ENCODE assay signal across 22 mouse cellular contexts in the genomic region with DNA sequence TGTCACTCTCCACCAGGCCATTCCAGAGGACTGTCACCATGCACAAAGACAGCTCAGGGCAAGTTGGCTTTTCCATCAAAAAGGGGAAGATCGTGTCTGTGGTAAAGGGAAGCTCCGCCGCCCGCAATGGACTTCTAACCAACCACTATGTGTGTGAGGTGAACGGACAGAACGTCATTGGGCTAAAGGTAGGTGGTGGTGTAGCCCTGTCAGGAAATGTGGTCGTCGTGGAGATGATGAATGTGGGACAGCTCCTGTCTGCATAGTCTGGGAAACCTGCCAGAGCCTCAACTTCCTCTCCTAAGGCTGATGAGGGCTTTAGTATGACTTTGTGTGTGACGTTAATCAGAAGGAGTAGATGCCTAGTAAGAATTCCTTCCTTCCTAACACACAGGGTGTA. TPM values are rescaled to one million over a fixed set of nuclear protein-coding genes. Genes with fewer than 3 reads are reported as not detected.
DNase-seq lines count a peak whose midpoint lies in the region; ATAC-seq and TF ChIP-seq lines count a peak whose summit lies in the region.
"Had no signal": no experiment of that assay in that cellular context is flagged by ENCODE, and none has a peak within 500 bp of the region (broad histone marks: within the 10 kb centered on the region; RNA-seq: fewer than 3 reads in every experiment).

No protein-coding gene starts in this region.

- DNase-seq in kidney, adult 2 months: peak; percentile 44
- peak; percentile 86 for DNase-seq in 416B (ENCODE audit: low read depth)
- DNase-seq in kidney, postnatal 4 days: peak; percentile 24 to 44
- DNase-seq in lung, postnatal 4 days: peak; percentile 35 to 48
- DNase-seq in adrenal gland, adult 8-10 months: no peak
- no peak for DNase-seq in left cerebral cortex, adult 18-20 months (ENCODE audit: low spot score in 2 of 2)
- DNase-seq in ovary, adult 18-20 months (ENCODE audit: low spot score): no peak
- DNase-seq: adrenal gland, postnatal 14 days; cerebellum, adult 2 months; heart, adult 2 months; layer of hippocampus, adult 9-11 months; thymus, postnatal 36 days had no signal

- no peaks in the 10 kb centered on the region for H3K36me3 ChIP-seq in kidney, adult 2 months (ENCODE audit: control insufficient read depth, insufficient read depth, low read length)
- no peaks in the 10 kb centered on the region for H3K36me3 ChIP-seq in kidney, embryonic 14.5 days (ENCODE audit: control insufficient read depth, insufficient read depth, low read length)
- H3K36me3 ChIP-seq: embryonic facial prominence, embryonic 12.5 days; heart, embryonic 15.5 days; intestine, embryonic 15.5 days; limb, embryonic 13.5 days; midbrain, embryonic 10.5 days; neural tube, embryonic 12.5 days had no signal

- no peaks in the 10 kb centered on the region for H3K4me1 ChIP-seq in kidney, adult 2 months (ENCODE audit: control insufficient read depth, insufficient read depth, low read length)
- H3K4me1 ChIP-seq in kidney, embryonic 14.5 days (ENCODE audit: control insufficient read depth, insufficient read depth, low read length): no peaks in the 10 kb centered on the region
- H3K4me1 ChIP-seq: embryonic facial prominence, embryonic 12.5 days; heart, embryonic 15.5 days; hindbrain, embryonic 13.5 days; intestine, embryonic 15.5 days; limb, embryonic 13.5 days; midbrain, embryonic 10.5 days; neural tube, embryonic 12.5 days had no signal

- no peak for TF ChIP-seq POLR2A in kidney, adult 2 months (IDR thresholded peaks at IDR 0.05; ENCODE audit: low read depth, low read length)

- TF ChIP-seq CTCF in kidney, adult 2 months (conservative IDR thresholded peaks at IDR 0.05; ENCODE audit: insufficient read depth, insufficient read length, low read depth, low read length): no peak

- H3K27me3 ChIP-seq in kidney, adult 2 months (replicated peaks; ENCODE audit: control insufficient read depth, insufficient read depth, low read length): no peaks in the 10 kb centered on the region
- no peaks in the 10 kb centered on the region for H3K27me3 ChIP-seq in kidney, embryonic 14.5 days (ENCODE audit: control insufficient read depth, insufficient read depth, low read length)
- H3K27me3 ChIP-seq: embryonic facial prominence, embryonic 12.5 days; heart, embryonic 15.5 days; hindbrain, embryonic 13.5 days; intestine, embryonic 15.5 days; limb, embryonic 13.5 days; neural tube, embryonic 12.5 days had no signal

- no peaks in the 10 kb centered on the region for H3K9me3 ChIP-seq in kidney, embryonic 14.5 days (ENCODE audit: control insufficient read depth, low read length)
- H3K9me3 ChIP-seq: embryonic facial prominence, embryonic 12.5 days; heart, embryonic 15.5 days; hindbrain, embryonic 13.5 days; intestine, embryonic 15.5 days; limb, embryonic 13.5 days; midbrain, embryonic 10.5 days; neural tube, embryonic 12.5 days had no signal

- H3K27ac ChIP-seq in kidney, adult 2 months (ENCODE audit: insufficient read depth, low read depth, low read length): no peak overlapping the region
- no peak overlapping the region for H3K27ac ChIP-seq in kidney, embryonic 14.5 days (ENCODE audit: low read depth, low read length)
- H3K27ac ChIP-seq: embryonic facial prominence, embryonic 12.5 days; heart, adult 2 months; heart, embryonic 15.5 days; hindbrain, embryonic 13.5 days; intestine, embryonic 15.5 days; limb, embryonic 13.5 days; liver, embryonic 14.5 days; midbrain, embryonic 10.5 days; neural tube, embryonic 12.5 days had no signal

- H3K9ac ChIP-seq in kidney, embryonic 14.5 days (ENCODE audit: low read depth, low read length): no peak overlapping the region
- H3K9ac ChIP-seq: embryonic facial prominence, embryonic 12.5 days; heart, embryonic 15.5 days; hindbrain, embryonic 13.5 days; intestine, embryonic 15.5 days; limb, embryonic 13.5 days; liver, embryonic 14.5 days; neural tube, embryonic 12.5 days had no signal

- no peak for ATAC-seq in kidney, embryonic 14.5 days (ENCODE audit: low FRiP score, low TSS enrichment)
- ATAC-seq: forebrain, embryonic 16.5 days; intestine, embryonic 15.5 days had no signal

- H3K4me2 ChIP-seq in kidney, embryonic 14.5 days (replicated peaks; ENCODE audit: low read depth, low read length): no peak overlapping the region
- H3K4me2 ChIP-seq: embryonic facial prominence, embryonic 12.5 days; heart, embryonic 15.5 days; hindbrain, embryonic 13.5 days; intestine, embryonic 15.5 days; limb, embryonic 13.5 days; neural tube, embryonic 12.5 days had no signal

- 49% methylated on average over 9 of the region's 9 CpGs for WGBS in kidney, adult 2 months
- 66% methylated on average over 9 of the region's 9 CpGs for WGBS in kidney, embryonic 14.5 days

- no peak overlapping the region for H3K4me3 ChIP-seq in kidney, adult 2 months (ENCODE audit: insufficient read depth, low read depth, low read length)
- no peak overlapping the region for H3K4me3 ChIP-seq in kidney, embryonic 14.5 days (ENCODE audit: low read length)
- H3K4me3 ChIP-seq: embryonic facial prominence, embryonic 12.5 days; heart, adult 2 months; heart, embryonic 15.5 days; hindbrain, embryonic 13.5 days; intestine, embryonic 15.5 days; limb, embryonic 13.5 days; midbrain, embryonic 10.5 days; neural tube, embryonic 12.5 days had no signal

RNA-seq across cellular contexts. Expression of a gene that starts 14.9 kb away (rescaled TPM):
- polyA plus RNA-seq in kidney, adult 2 months (2012; rRNA removed): 1.2 and 1.3 TPM in 2 replicates
- polyA plus RNA-seq in kidney, embryonic 14.5 days (2014; fragmentation: Nextera tagmentation; extraction: Ambion mirVana): 1.3 and 1.9 TPM in 2 replicates
- total RNA-seq in adrenal gland, adult 8-10 months (2022): 1 to 10 TPM; 1.1 to 1.8 (median 1.3) TPM
- total RNA-seq in left cerebral cortex, adult 18-20 months (2021): 1 to 10 TPM; 1.1 to 1.7 TPM

RNA-seq across cellular contexts. Expression of a gene that starts 45.0 kb away (rescaled TPM):
- 76.7 and 97.9 TPM in 2 replicates for polyA plus RNA-seq in kidney, adult 2 months (2012; rRNA removed)
- polyA plus RNA-seq in kidney, embryonic 14.5 days (2014; fragmentation: Nextera tagmentation; extraction: Ambion mirVana): 573 and 762 TPM in 2 replicates
- 100 to 1,000 TPM; 231 to 315 (median 255) TPM for total RNA-seq in adrenal gland, adult 8-10 months (2022)
- total RNA-seq in left cerebral cortex, adult 18-20 months (2021): 100 to 1,000 TPM; 748 to 757 TPM

RNA-seq across cellular contexts. Expression of a gene that starts 45.1 kb away (rescaled TPM):
- 0.31 TPM in 2 replicates for polyA plus RNA-seq in kidney, adult 2 months (2012; rRNA removed)
- 0.58 and 0.61 TPM in 2 replicates for polyA plus RNA-seq in kidney, embryonic 14.5 days (2014; fragmentation: Nextera tagmentation; extraction: Ambion mirVana)
- total RNA-seq in adrenal gland, adult 8-10 months (2022): 10 to 100 TPM; 12.5 to 39.1 (median 22.8) TPM
- 100 to 1,000 TPM; 311 to 313 TPM for total RNA-seq in left cerebral cortex, adult 18-20 months (2021)

Comparison
In these comparisons a context has a peak if more than half of its experiments do, and no peak if none do; other contexts are left out.
1. DNase-seq: peak in kidney, adult 2 months (single experiment), 416B (single experiment), kidney, postnatal 4 days (2 of 2) and lung, postnatal 4 days (2 of 2); none in adrenal gland, adult 8-10 months (single experiment), left cerebral cortex, adult 18-20 months (0 of 2) and ovary, adult 18-20 months (single experiment).
2. RNA of a gene that starts 45.1 kb away (total RNA-seq): 311 to 313 TPM in left cerebral cortex, adult 18-20 months; 12.5 to 39.1 TPM in adrenal gland, adult 8-10 months; every median in the first group is over 4 times any median in the second.